Mouse (Mus musculus) cerebellum, postnatal 14 days (tissue): ENCODE data around the gene Gm10382.
A peak's percentile ranks its signal among the peaks of the same experiment; 100 is the strongest.
"Not testable (repeated sequence)": the region's sequence is repeated elsewhere in the genome, so short reads cannot be mapped to it uniquely, and the experiment has no call there.

Source experiments
- DNase-seq, 2 experiments: peaks; one replicate each; pipeline ENCODE4 v3.0.0; 2021; ENCODE audit warnings: mixed read lengths in 2 of 2

Gm10382 gene

GRCm38 (mm10) chr5:125393622-125394603 lies 4.8 kb downstream of the Gm10382 start:
- peak; percentile 63 to 70 for DNase-seq

DNA sequence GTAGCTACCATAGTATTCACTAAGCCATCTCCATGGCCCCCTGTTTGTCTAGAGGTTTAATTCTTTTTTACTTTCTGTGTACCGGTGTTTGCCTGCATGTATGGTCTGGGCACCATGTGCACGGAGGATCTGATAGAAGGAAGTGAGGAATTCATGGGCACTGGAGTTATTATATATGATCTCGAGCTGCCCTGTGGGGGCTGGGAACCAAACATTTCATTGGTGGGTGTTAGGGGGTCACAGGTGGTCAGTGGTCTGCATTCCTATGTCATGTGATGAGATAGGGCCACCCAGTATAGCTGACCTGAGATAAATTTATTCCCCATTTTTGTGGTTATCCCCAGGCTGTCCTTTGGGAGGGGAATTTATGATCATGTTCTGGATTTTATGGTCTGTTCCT lies 5.9 kb downstream of the Gm10382 start:
- DNase-seq: no peak

DNA sequence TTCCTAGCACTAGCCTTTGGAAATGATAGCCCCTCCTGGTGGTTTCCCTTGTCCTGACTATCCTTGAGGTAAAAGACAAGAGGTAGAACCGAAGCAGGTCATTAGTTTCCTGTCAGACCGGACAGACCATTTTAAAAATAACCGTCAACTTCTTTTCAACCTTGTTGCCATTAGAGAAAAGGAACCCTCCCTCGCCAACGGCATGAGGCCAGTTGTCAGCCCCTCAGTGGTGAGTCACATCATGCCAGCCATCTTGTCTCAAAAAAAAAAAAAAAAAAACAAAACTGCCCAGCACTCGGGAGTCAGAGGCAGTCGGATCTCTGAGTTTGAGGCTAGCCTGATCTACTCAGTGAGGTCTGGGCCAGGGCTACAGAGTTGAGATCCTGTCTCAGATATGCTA lies 11.8 kb downstream of the Gm10382 start:
- DNase-seq: no peak

- no peak for DNase-seq
Observed at GRCm38 (mm10) chr5:125402476-125402875, 13.4 kb downstream of the Gm10382 start.

DNA sequence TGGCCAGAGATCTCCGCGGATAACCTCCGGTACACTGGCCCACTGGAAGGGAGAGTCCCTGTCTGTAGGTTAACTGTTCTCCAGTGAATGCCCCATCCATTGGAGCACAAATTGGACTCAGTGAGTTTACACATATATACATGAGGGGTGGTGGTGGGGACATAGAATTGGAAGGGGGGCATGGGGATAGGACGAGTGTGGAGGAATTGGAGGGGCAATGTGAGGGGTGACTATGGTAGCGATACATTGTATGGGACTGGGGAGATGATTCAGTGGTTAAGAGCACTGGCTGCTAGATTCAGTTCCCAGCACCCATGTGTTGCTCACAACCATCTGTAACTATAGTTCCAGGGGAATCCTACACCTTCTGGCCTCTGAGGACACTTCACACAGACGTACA lies 13.9 kb downstream of the Gm10382 start:
- no peak for DNase-seq

DNA sequence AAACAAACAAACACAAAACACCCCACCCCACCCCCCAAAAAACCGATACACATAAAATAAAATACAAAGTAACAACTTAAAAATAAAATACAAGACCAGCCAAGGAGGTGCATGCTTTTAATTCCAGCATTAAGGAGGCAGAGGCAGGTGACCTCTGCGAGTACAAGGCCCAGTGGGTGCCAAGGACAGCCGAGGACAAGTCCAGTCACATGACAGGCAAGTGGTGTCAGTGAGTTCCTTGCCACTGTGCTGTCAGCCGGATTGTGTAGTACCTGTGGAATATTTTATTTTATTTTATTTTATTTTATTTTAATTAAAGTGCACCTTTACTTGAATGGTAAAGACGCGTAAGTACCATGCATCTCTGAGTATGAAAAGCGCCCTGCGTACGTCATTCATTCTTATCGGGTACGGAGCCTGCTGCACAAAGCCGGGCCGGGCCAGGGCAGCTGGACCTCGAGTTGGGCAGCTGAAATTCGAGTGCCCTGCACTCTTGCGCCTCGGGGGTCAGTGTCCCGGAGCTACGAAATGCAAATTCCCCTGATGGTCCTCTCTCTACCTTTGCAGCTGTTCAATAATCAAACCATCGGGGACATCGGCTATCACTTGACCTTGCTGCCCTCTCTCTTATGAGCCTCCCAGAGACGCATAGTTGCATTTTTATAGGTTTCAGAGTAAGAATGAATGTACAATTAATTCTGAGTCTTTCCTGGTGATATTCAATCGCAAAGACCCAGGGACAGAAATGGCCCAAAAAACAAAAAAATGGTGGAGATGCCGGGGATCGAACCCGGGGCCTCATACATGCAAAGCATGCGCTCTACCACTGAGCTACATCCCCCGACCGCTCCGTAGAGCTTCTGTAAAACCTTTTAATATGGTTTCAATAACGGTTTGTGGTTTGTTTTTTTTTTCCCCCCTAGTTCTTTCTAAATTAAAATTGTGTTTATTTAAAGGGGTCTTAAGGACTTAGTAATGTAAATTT lies 14.7 kb downstream of the Gm10382 start:
- DNase-seq: peak; percentile 84 to 86

- DNase-seq: peak in 1 of 2 experiments; percentile 53
Observed at GRCm38 (mm10) chr5:125404536-125404902, 15.4 kb downstream of the Gm10382 start.

DNA sequence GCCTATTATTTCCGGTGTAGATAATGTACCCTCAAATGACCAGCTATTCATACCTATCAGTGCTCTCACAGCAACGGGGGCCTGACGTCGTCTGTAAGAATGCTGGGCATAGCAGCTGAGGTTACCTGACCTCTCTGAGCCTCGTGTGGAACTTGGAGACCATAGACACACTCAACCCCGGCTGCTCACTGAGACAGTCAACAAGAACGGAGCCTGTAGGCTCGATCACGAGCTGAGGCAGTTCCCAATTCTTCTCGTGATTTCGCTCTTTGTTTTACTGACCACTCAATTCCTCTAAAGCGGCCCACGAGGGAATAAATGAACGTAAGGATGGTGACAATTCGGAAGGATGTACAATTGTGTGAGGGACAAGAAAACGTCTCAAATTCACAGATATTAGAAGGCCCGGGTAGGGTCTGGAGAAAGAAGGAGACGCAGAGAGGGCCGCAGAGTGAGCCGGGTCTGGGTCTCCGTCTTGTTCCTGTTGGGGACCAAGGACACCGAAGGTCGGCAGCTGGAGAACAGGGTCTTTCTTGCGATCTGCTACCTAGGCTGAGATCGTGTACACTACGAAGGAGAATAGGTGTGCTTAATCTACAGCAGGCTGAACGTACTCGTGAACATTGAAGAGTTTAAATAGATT lies 15.9 kb downstream of the Gm10382 start:
- peak in 1 of 2 experiments; percentile 71 for DNase-seq

DNA sequence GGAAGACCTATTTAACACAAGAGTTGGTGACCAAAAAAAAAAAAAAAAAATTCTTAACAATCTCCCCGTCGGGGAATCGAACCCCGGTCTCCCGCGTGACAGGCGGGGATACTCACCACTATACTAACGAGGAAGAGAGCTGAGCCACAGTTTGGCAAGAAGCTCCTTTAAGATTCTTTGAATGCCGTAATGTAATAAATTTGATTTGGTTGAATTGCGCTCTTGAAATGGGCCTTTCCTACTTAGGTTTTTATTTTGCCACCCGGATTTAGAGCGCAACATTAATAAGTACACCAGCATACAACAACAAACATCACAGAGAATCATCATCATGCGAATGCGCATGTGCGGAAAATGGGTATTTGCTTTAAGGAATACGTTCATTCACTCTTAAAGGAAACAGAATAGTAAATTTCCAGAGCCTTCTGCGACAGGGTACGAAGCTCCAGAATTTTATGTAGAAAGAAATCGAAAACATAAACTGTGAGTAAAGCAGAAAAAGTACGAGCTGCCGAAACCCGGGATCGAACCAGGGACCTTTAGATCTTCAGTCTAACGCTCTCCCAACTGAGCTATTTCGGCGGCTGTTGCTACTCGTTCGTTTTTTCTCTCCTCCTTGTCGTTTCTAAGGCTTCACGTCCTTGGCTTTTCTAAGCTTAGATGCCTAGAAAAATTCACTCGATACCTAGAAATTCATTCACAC lies 16.6 kb downstream of the Gm10382 start:
- DNase-seq: peak; percentile 93 to 95

- DNase-seq: peak; percentile 75 to 77
Observed at GRCm38 (mm10) chr5:125406322-125407016, 17.3 kb downstream of the Gm10382 start.

DNA sequence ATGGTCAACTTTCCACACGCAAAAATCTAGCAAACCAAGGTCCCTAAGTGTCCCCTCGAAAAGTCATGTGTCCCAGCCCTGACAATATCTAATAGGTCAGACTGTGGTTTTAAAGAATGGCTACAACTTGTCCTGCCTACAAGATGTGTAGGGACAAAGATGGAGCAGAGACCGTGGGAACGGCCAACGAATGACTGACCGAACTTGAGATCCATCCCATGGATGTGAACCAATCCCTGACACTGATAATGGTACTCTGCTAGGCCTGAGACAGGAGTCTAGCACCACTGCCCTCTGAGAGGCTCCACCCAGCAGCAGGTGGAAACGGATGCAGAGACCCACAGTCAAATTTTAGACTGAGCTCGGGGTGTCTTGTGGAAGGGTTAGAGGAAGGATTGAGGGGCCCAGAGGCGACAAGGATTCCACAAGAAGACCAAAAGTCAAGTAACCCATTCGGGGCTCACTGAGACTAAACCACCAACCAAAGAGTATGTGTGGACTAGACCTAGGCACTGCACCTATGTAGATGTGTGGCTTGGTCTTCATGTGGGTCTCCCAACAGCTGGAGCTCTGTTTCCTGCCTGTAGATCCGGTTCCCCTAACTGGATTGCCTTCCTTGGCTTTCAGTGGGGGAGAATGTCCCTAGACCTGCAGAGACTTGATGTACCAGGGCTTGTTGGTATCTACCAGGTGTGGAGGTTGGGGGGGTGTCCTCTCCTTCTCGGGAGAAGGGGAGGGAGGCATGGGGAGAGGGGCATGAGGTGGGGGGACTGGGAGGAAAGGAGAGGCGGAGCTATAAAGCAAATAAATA lies 18.1 kb downstream of the Gm10382 start:
- DNase-seq: no peak

DNA sequence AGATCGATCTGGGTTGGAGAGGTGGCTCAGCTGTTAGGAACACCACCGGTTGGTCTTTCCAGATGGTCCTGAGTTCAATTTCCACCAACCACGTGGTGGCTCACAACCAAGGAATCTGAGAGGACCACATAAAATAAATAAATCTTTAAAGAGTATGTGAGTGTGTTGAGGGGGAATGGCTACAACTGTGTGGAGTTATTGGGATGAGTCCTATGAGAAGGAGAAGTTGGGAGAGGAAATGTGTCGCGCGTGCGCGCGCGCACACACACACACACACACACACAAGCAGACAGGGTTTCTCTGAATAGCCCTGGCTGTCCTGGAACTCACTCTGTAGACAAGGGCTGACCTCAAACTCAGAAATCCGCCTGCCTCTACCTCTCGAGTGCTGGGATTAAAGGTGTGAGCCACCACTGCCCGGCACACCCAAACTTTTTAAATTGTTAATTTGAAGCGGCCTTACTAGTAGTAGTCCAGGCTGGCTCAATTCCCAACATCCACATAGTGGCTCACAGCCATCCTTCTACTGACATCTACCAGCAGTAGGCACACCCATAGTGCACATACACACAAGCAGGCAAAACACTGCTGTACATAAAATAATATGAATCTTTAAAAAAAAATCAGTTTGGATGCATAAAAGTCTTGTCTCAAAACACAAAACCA lies 18.9 kb downstream of the Gm10382 start:
- DNase-seq: no peak

- DNase-seq: peak; percentile 86 to 88
Observed at GRCm38 (mm10) chr5:125408842-125409241, 19.7 kb downstream of the Gm10382 start.

GRCm38 (mm10) chr5:125409348-125410090 lies 20.4 kb downstream of the Gm10382 start:
- DNase-seq: peak; percentile 46 to 49

GRCm38 (mm10) chr5:125411972-125412530 lies 22.9 kb downstream of the Gm10382 start:
- peak; percentile 83 to 94 for DNase-seq

DNA sequence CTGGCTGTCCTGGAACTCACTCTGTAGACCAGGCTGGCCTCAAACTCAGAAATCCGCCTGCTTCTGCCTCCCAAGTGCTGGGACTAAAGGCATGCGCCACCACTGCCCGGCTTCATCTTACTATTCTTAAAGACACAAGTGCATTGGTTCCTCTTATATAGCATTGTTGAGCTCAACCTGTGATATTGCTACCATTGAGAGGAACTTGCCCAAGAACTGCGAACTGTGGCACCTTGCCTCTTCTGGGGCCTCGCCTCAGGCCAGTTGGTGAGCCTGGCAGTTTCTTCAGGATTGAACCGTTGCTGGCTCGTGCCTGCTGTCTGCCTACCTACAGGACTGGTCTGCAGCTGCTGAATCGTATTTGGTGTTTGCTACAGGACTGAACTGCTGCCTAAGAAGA lies 23.4 kb downstream of the Gm10382 start:
- DNase-seq: not testable (repeated sequence)

DNA sequence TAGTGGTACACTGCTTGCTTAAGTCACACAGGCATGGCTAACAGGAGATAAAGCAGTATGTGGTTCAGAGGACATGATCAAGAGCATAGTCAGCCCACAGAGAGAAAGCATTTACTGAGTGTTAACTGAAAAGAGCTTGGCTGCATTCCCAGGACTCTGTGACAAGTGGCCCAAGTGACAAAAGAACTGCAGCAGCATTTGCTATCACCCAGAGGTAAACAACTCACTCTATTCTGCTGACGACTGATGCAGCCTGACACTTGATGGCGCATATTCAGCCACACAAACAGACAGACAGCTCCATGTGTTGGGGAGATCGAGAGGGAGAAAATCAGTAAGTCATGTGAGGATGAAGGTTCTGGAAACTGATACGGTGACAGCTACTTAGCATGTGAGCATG lies 24.6 kb downstream of the Gm10382 start:
- no peak for DNase-seq

DNA sequence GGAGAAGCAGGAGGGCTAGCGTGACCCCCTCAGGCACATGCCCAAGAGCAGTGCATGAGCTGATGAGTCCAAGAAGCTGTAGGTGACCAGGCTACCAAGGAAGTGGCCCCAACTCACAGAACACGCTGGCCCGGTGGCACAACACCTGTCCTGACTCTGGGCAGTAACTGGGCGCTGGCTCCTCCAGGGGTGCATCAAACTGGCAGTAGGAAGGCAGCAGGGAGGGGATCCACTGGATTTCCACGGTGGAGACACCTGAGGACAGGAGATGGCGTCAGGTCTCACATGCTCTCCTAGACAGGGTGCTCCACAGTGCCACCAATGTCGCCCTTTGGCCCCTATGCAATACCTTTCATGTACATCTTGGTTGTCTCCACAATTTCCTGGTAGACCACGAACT lies 27.1 kb downstream of the Gm10382 start:
- DNase-seq: no peak

DNA sequence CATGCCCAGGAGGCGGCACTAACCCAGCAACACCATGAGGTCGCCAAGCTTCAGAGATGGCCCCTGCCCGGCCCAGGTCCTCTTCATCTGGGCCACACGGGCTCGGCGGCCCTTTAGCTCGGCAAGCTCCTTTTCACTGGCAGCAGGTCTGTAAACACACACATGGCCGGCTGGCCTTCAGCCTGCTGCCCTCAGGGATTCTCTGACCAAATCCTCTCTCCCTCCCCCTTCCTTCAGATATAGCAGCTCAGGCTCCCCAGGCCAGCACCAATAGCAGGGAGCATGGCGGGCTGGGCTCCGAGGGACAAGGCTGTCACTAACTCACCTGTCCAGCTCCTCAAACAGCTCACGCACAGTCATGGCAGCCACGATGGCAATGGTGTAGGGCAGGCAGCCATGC lies 29.5 kb downstream of the Gm10382 start:
- DNase-seq: peak; percentile 69 to 76
